Mouse (Mus musculus) megakaryocyte-erythroid progenitor cell, adult 5-6 weeks (primary cell): ENCODE measurements at regions not wholly inside any gene's neighbourhood (a gene's known extent, or its start where the extent isn't known, plus 50 kb on each side); places are given as distances from the start of the nearest gene placed in this dataset.
"Not testable (repeated sequence)": the region's sequence is repeated elsewhere in the genome, so short reads cannot be mapped to it uniquely, and the experiment has no call there.

Experiments used
- ATAC-seq: replicated peaks from 2 replicates; pipeline ENCODE4 v1.8.0; 2016; ENCODE audit warnings: mild to moderate bottlenecking, inconsistent platforms; ENCODE audit not compliant: severe bottlenecking, poor library complexity, low FRiP score, low TSS enrichment

DNA sequence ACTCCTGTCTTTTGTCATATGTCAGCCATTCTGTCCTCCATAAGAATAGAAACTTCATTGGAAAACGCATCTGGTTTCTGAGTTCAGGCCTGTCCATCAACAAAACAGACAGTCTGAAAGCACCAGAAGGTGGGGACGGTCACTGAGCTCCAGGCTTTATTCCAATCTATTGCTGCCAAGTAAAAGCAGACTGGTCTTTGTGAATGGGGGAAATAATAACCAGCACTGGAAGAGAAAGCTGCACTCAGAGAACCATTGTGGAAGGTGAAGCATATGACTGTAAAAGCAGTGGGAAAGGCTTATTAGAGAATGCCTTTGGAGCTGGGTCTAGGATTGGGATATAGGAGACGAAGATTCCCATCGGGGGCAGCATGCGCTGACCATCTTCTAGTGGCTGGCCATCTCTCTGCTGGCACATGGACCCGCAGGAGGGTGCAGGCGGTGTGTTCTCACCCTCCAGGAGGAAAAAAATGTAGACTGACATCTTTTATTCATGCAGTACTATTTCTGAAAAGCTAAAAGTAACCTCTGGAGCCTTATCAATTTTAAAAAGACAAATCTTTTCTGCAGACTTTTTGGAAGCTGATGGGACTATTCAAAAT is 1638.0 kb downstream of the Car8 start:
- no peak for ATAC-seq

GRCm38 (mm10) chr4:6596321-6596720 is 1642.5 kb downstream of the Car8 start:
- ATAC-seq, result no peak

GRCm38 (mm10) chr4:6592890-6593289 is 1646.0 kb downstream of the Car8 start:
- ATAC-seq, result not testable (repeated sequence)

DNA sequence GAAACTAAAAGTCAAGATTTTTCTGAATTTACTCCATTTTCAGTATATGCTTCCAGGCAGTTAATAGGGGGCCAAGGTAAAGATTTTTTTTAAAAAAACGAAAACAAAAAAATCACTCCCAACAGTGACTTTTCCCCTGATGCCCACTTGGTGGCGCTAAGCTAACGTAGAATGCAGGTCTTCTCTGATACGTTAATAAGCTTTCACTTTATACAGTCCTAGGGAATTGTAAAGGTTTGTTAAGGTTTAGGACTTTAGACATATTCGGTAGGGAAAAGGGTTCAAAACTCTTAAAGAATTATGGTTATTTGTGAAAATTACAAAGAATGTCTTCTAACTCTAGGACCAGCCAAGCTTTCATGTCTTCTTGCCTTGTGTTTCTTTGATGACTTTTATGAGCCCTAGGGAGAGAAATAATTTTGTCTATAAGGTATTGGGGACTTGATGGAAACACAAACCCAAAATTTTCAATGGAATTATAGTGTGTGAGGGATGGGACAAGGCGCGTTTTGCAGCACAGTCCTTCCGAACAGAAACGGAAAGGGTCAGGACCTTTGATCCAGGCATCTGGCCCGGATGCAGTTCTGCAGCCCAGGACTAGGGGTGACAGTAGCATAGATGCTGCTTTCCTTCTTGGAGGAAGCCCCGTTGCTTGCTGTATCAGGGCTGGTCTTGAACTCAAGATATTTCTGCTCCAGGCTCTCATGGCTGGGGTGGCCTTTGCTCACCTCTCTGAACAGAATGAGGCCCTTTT is 1677.1 kb downstream of the Car8 start:
- ATAC-seq, result peak; percentile 70

DNA sequence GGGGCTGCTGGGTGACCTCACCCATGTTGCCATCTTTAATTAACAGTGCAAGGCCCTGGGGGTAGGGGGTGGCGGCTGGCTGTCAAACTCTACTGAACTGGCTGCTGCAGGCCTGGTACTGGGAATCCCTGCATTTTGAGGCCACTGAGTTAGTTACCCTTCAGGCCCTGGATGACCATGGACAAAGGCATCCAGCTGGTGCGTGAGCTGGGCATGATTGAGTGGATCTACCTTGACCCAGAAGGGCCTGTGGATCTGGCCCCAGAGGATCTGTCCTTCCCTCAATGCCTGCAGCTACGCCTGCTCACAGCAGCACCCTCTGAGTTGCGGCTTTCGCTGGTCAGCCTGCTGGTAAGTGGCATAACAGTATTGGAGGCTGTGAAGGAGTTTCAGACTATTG is 1699.2 kb downstream of the Car8 start:
- no peak for ATAC-seq

- no peak for ATAC-seq
Observed at GRCm38 (mm10) chr4:6532441-6532840, 1706.4 kb downstream of the Car8 start.

DNA sequence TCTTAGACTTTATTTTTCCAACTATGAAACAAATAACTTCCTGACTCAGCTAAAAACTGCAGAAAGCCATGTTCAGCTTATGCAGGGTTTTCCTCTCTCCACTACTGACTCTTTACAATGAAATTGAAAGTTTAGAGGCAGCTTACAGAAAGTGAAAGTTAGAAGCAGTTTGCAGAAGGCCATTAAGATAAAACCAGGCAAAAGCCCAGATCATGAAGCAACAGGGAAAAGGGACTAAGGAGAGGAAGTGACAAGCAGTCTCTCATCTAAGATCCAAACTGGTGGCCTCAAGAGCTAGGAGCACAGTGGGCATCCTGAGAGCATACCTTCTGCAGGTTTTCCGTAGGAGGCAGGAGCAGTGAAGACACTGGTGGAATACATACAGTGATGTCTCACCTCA is 1721.2 kb downstream of the Car8 start:
- no peak for ATAC-seq

DNA sequence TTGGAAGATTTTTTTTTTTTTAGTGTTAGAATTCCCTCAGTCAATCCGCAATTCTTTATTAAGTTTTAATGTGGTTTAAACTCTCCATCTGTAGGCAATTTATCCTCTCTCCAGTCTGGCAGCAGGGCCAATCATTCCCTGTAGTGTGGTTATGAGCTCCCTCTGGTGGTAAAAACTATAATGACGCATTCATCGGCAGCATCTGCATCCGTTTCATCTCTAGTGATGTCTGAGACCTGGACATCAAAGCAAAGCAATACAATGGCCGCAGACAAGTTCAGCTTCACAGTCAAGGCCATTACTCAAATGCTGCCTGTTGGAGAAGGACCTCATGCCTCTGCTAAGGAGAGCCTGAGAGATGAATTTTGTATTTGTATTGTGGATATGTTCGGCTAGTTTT is 1721.7 kb upstream of the Impad1 start:
- peak; percentile 91 for ATAC-seq

DNA sequence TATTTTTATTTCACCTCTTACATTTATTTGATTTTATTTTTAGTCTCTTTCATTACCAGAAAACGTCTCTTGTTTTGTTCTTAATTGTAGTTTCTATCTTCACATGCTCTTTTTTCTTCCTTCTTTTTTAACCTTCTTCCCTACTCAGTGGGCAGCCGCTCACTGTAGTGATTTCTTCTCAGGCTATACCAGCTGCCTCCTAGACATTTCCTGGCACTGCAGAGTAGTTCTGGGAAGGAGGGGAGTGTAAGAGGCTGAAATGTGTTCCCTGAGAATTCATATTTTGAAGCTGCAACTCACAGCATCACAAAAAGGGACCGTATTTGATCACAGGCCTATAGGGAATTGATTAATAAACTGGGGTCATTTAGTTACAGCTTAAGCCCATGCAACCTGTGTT is 1720.5 kb upstream of the Impad1 start:
- ATAC-seq, result no peak

DNA sequence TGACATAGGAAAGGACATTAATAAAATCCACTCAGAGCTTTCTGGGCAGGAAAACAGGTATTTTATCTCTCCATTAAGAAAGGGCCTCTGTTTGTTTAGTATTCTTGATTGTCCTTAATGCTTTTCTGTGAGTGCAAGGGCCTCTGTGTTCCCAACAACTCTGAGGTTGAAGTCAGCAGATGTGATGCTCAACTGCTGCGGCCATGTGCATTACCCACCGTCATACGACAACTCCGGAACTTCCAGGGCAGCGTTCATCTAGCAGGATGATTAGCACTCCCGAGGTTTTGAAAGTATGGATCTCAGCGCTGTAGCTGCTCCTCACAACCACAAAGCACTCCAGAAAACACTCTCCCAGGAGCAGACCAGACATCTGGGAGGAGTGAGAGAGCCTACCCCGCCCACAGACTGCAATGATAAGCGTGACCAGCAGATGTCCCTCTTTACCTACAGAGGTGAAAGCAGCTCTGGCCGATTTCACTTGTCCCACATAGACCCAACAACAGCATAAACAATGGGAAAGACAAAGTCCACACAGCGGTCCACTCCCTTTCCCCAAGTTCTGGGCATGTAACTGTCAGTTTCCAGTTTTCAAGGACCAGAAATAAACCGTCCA is 1719.7 kb upstream of the Impad1 start:
- ATAC-seq, result peak; percentile 94

DNA sequence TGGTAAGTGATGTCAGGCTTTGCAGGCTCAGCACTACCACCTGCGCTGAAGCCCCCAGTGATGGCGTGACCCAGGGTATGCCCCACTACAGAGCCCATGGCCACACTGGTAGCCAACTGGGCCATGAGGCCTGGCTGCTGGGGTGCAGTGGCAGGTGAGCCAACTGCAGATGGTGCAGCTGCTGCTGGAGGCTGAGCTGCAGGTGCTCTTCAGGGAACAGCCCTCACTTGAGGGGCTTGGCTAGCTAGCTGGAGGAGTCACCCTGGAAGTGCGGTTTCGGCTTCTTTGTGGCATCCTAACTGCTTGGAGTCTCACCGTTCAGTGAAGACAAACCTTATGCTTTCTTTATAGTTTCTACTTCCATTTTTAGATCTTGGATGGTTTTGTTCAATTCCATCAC is 1714.9 kb upstream of the Impad1 start:
- ATAC-seq, result no peak
